Mouse (Mus musculus) heart, adult 9 months (tissue): Measurements from ENCODE around the gene Nptxr.

Experiments
- DNase-seq, 2 experiments: peaks; one replicate each; pipeline ENCODE4 v3.0.0; 2022; ENCODE audit warnings: low spot score in 2 of 2

Gene Nptxr

GRCm38 (mm10) chr15:79804352-79805071 is at the start of gene Nptxr:
Nptxr (minus strand) TSS chr15:79804766.
- DNase-seq, result peak; percentile 41 to 45

GRCm38 (mm10) chr15:79850143-79850542 is 45.6 kb upstream of the Nptxr start:
- no peak for DNase-seq

- peak in 1 of 2 experiments; percentile 52 for DNase-seq
Measured at GRCm38 (mm10) chr15:79847100-79847499, 42.5 kb upstream of the Nptxr start.

- no peak for DNase-seq
Measured at GRCm38 (mm10) chr15:79845986-79846385, 41.4 kb upstream of the Nptxr start.

GRCm38 (mm10) chr15:79842985-79843384 is 38.4 kb upstream of the Nptxr start:
- DNase-seq, result no peak

- DNase-seq, result no peak
Measured at GRCm38 (mm10) chr15:79840281-79840680, 35.7 kb upstream of the Nptxr start.

GRCm38 (mm10) chr15:79834881-79835260 is 30.3 kb upstream of the Nptxr start:
- DNase-seq, result no peak

- peak; percentile 95 for DNase-seq
Measured at GRCm38 (mm10) chr15:79834130-79834880, 29.7 kb upstream of the Nptxr start, which contains the start of the genes Npcd and Cbx6. Npcd (minus strand) TSS chr15:79834237. Cbx6 (minus strand) TSS chr15:79834688.

- DNase-seq, result no peak
Measured at GRCm38 (mm10) chr15:79833251-79834050, 28.9 kb upstream of the Nptxr start.

GRCm38 (mm10) chr15:79832064-79832900 is 27.7 kb upstream of the Nptxr start:
- DNase-seq, result peak in 1 of 2 experiments; percentile 73

- DNase-seq, result peak; percentile 63 to 76
Measured at GRCm38 (mm10) chr15:79830388-79830787, 25.8 kb upstream of the Nptxr start.

- DNase-seq, result no peak
Measured at GRCm38 (mm10) chr15:79829431-79829830, 24.9 kb upstream of the Nptxr start.

GRCm38 (mm10) chr15:79828366-79829035 is 23.9 kb upstream of the Nptxr start:
- DNase-seq, result no peak

GRCm38 (mm10) chr15:79827778-79828210 is 23.2 kb upstream of the Nptxr start:
- DNase-seq, result no peak

- no peak for DNase-seq
Measured at GRCm38 (mm10) chr15:79827061-79827777, 22.7 kb upstream of the Nptxr start.

GRCm38 (mm10) chr15:79826221-79826935 is 21.8 kb upstream of the Nptxr start:
- no peak for DNase-seq

GRCm38 (mm10) chr15:79825146-79825825 is 20.7 kb upstream of the Nptxr start:
- DNase-seq, result no peak

- peak in 1 of 2 experiments; percentile 75 for DNase-seq
Measured at GRCm38 (mm10) chr15:79823588-79824280, 19.2 kb upstream of the Nptxr start.
